ENCODE assay signal across 8 mouse cellular contexts in genomic region chr10:7662471-7663141, GRCm38 (mm10). TPM values are rescaled to one million over a fixed set of nuclear protein-coding genes. Genes with fewer than 3 reads are reported as not detected.
DNase-seq lines count a peak whose midpoint lies in the region; ATAC-seq and TF ChIP-seq lines count a peak whose summit lies in the region.

No protein-coding gene starts in this region.

- DNase-seq in gastrocnemius, adult 2 months = no peak
- DNase-seq in gastrocnemius, adult 8-10 months (ENCODE audit: low spot score in 2 of 2) = no peak
- DNase-seq in A20 (ENCODE audit: low read depth, low spot score) = peak; percentile 90
- peak; percentile 81 for DNase-seq in brain, adult 2 months (ENCODE audit: low read depth, low spot score)
- DNase-seq in forelimb bud, embryonic 11.5 days (ENCODE audit: low read depth, low spot score) = peak; percentile 67
- peak; percentile 61 to 70 (median 65) for DNase-seq in liver, embryonic 14.5 days (ENCODE audit: low read depth in 3 of 3, low spot score in 3 of 3)
- no peak for DNase-seq in right cerebral cortex, postnatal 25 days

- H3K9ac ChIP-seq in liver, embryonic 14.5 days (replicated peaks) = peak overlapping the region; percentile 90
- H3K9ac ChIP-seq in neural tube, embryonic 14.5 days (replicated peaks; ENCODE audit: low read depth, low read length) = peak overlapping the region; percentile 84

- H3K36me3 ChIP-seq in liver, embryonic 14.5 days (replicated peaks; ENCODE audit: control insufficient read depth, insufficient read depth, low read depth) = no peaks in the 10 kb centered on the region
- no peaks in the 10 kb centered on the region for H3K36me3 ChIP-seq in neural tube, embryonic 14.5 days (ENCODE audit: control insufficient read depth, insufficient read depth, low read length)

- under 1% methylated on average over 43 of the region's 44 CpGs for WGBS in liver, embryonic 14.5 days (ENCODE audit: insufficient replicate concordance)
- WGBS in neural tube, embryonic 14.5 days = under 1% methylated on average over 44 of the region's 44 CpGs

- peaks cover 16 to 19% of the 10 kb centered on the region in 2 experiments for H3K4me1 ChIP-seq in liver, embryonic 14.5 days (replicated peaks; ENCODE audit: control insufficient read depth in 2 of 2, insufficient read depth in 2 of 2, low read length in 1 of 2)
- peaks cover 10% of the 10 kb centered on the region; the same call in 1 of the 2 replicates for H3K4me1 ChIP-seq in neural tube, embryonic 14.5 days (ENCODE audit: control insufficient read depth, insufficient read depth, low read length)

- H3K27me3 ChIP-seq in liver, embryonic 14.5 days (ENCODE audit: control insufficient read depth, insufficient read depth, low read length) = no peaks in the 10 kb centered on the region
- H3K27me3 ChIP-seq in neural tube, embryonic 14.5 days (ENCODE audit: control insufficient read depth, insufficient read depth, low read length) = no peaks in the 10 kb centered on the region

- no peak for TF ChIP-seq CTCF in gastrocnemius, adult 2 months (IDR thresholded peaks at IDR 0.05)
- TF ChIP-seq CTCF in liver, embryonic 14.5 days (IDR thresholded peaks at IDR 0.05; ENCODE audit: low read depth) = no peak

- H3K4me2 ChIP-seq in liver, embryonic 14.5 days (ENCODE audit: low read depth) = peak overlapping the region; percentile 98
- H3K4me2 ChIP-seq in neural tube, embryonic 14.5 days (ENCODE audit: low read depth, low read length) = peak overlapping the region; percentile 88

- H3K4me3 ChIP-seq in gastrocnemius, adult 2 months = peak overlapping the region; percentile 74
- H3K4me3 ChIP-seq in liver, embryonic 14.5 days (ENCODE audit: insufficient read depth in 1 of 2, low read depth in 2 of 2, low read length in 2 of 2) = peak overlapping the region; percentile 79 to 81
- H3K4me3 ChIP-seq in neural tube, embryonic 14.5 days (ENCODE audit: low read depth, low read length) = peak overlapping the region; percentile 94

- peak overlapping the region; percentile 97 for H3K27ac ChIP-seq in gastrocnemius, adult 2 months
- H3K27ac ChIP-seq in liver, embryonic 14.5 days = peak overlapping the region; percentile 85
- H3K27ac ChIP-seq in neural tube, embryonic 14.5 days (ENCODE audit: low read depth, low read length) = peak overlapping the region; percentile 92

- intact Hi-C loops in gastrocnemius, adult 2 months (cut with DNase I) = loop anchor here (5.0 kb wide), 1 partner anchor 35 kb away; no protein-coding TSS in a partner anchor

- no peaks in the 10 kb centered on the region for H3K9me3 ChIP-seq in liver, embryonic 14.5 days (ENCODE audit: control insufficient read depth, low read length)
- no peaks in the 10 kb centered on the region for H3K9me3 ChIP-seq in neural tube, embryonic 14.5 days (ENCODE audit: control insufficient read depth, low read length)

- ATAC-seq in liver, embryonic 14.5 days (ENCODE audit: insufficient read depth) = peak; percentile 76
- ATAC-seq in neural tube, embryonic 14.5 days (ENCODE audit: low read depth) = peak; percentile 81

- no peak for TF ChIP-seq EP300 in liver, embryonic 14.5 days (IDR thresholded peaks at IDR 0.05; ENCODE audit: low read depth)

RNA-seq across cellular contexts. Expression of gene Nup43, which starts 4.7 kb away (rescaled TPM):
- 1 to 10 TPM; 5.6 to 6.3 TPM for total RNA-seq in gastrocnemius, adult 2 months (2021)
- total RNA-seq in gastrocnemius, adult 8-10 months (2022) = 1 to 10 TPM; 5.4 to 6.5 (median 5.7) TPM
- 15.7 and 19.7 TPM in 2 replicates for polyA plus RNA-seq in liver, embryonic 14.5 days (2012; rRNA removed)
- 29.7 and 31.2 TPM in 2 replicates for polyA plus RNA-seq in liver, embryonic 14.5 days (2014; fragmentation: Nextera tagmentation; extraction: Ambion mirVana)
- 26.7 and 28.0 TPM in 2 replicates for polyA plus RNA-seq in neural tube, embryonic 14.5 days (2014; fragmentation: Nextera tagmentation; extraction: Ambion mirVana)

RNA-seq across cellular contexts. Expression of gene Pcmt1, which starts 18.3 kb away (rescaled TPM):
- total RNA-seq in gastrocnemius, adult 2 months (2021) = 100 to 1,000 TPM; 102 to 110 TPM
- 100 to 1,000 TPM; 111 to 131 (median 116) TPM for total RNA-seq in gastrocnemius, adult 8-10 months (2022)
- polyA plus RNA-seq in liver, embryonic 14.5 days (2012; rRNA removed) = 29.4 and 41.6 TPM in 2 replicates
- 95.4 and 98.7 TPM in 2 replicates for polyA plus RNA-seq in liver, embryonic 14.5 days (2014; fragmentation: Nextera tagmentation; extraction: Ambion mirVana)
- polyA plus RNA-seq in neural tube, embryonic 14.5 days (2014; fragmentation: Nextera tagmentation; extraction: Ambion mirVana) = 176 and 185 TPM in 2 replicates

RNA-seq across cellular contexts. Expression of gene Lats1, which starts 18.4 kb away (rescaled TPM):
- 10 to 100 TPM; 11.8 to 11.9 TPM for total RNA-seq in gastrocnemius, adult 2 months (2021)
- total RNA-seq in gastrocnemius, adult 8-10 months (2022) = 10 to 100 TPM in 3 of 4 experiments, 1 to 10 TPM in 1; 9.4 to 11.4 (median 10.3) TPM
- polyA plus RNA-seq in liver, embryonic 14.5 days (2012; rRNA removed) = 3.9 and 4.7 TPM in 2 replicates
- 2.8 and 3.7 TPM in 2 replicates for polyA plus RNA-seq in liver, embryonic 14.5 days (2014; fragmentation: Nextera tagmentation; extraction: Ambion mirVana)
- polyA plus RNA-seq in neural tube, embryonic 14.5 days (2014; fragmentation: Nextera tagmentation; extraction: Ambion mirVana) = 17.5 and 19.5 TPM in 2 replicates

Comparison
In these comparisons a context has a peak if more than half of its experiments do, and no peak if none do; other contexts are left out.
1. DNase-seq: peak in A20 (single experiment), brain, adult 2 months (single experiment), forelimb bud, embryonic 11.5 days (single experiment) and liver, embryonic 14.5 days (3 of 3); none in gastrocnemius, adult 2 months (single experiment), gastrocnemius, adult 8-10 months (0 of 2) and right cerebral cortex, postnatal 25 days (single experiment).
2. Peak in every context shown above with its lines, with median percentiles within 50 percentile points of each other: H3K27ac ChIP-seq and H3K4me3 ChIP-seq.